Mouse (Mus musculus): ENCODE data around the gene Col28a1. TPM values are rescaled to one million over a fixed set of nuclear protein-coding genes. Genes with fewer than 3 reads are reported as not detected.

Gene Col28a1
- polyA plus RNA-seq, 1 experiment from 2014 or later: 0.09 TPM

DNA sequence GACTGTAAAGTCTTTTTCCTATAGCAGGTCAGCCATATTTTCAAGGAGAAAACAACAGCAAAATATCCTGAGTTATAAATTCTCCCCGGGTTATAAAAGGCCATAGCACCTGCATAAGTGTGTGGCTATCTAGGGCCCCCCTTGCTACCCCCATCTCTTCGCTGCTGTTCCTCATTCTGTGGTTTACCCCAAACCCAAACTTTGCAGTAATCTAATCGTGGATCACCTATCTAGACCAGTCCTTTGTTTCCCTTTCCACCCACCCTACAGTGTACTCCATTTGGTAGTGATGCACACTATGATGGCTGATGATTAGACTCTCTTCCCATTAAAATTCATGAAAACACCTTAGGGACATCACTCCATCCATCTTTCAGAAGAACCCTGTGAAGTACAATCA is 125.3 kb downstream of the Col28a1 start:
- H3K9ac ChIP-seq (ENCODE audit: low read depth, low read length): no peak overlapping the region
- no peaks in the 10 kb centered on the region for H3K36me3 ChIP-seq (ENCODE audit: control insufficient read depth, insufficient read depth, low read length)
- no peaks in the 10 kb centered on the region for H3K9me3 ChIP-seq (ENCODE audit: control insufficient read depth, low read length)
- H3K27me3 ChIP-seq (ENCODE audit: control insufficient read depth, insufficient read depth, low read length): no peaks in the 10 kb centered on the region
- no peak overlapping the region for H3K27ac ChIP-seq (ENCODE audit: low read depth, low read length)
- 90% methylated on average over 3 of the region's 3 CpGs for WGBS
- no peak for ATAC-seq (ENCODE audit: low FRiP score, low TSS enrichment)
- H3K4me3 ChIP-seq (ENCODE audit: low read length): no peak overlapping the region
- no peak overlapping the region for H3K4me2 ChIP-seq (replicated peaks; ENCODE audit: low read depth, low read length)
- H3K4me1 ChIP-seq (ENCODE audit: control insufficient read depth, insufficient read depth, low read length): no peaks in the 10 kb centered on the region

DNA sequence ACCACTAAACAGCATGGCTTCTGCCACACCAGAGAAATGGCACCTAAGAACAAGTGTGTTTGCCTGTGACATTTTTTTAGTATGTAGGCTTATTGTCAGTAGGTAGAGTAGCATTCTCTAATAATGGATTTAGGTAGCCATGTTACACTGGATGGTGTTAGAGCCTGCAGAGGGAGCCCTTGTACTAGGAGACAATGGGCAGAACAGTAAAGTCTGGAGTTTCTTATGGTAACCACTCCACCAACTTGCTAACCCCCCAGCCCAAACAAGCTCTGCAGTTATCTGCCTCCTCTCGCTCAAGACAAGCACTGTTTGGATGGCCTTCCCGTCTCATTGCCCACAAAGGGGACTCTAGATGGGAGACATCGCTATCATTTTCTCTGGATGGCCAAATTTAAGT is 126.2 kb downstream of the Col28a1 start:
- ATAC-seq (ENCODE audit: low FRiP score, low TSS enrichment): no peak; the same call in 1 of the 2 replicates
- WGBS: 69% methylated on average over 3 of the region's 3 CpGs

DNA sequence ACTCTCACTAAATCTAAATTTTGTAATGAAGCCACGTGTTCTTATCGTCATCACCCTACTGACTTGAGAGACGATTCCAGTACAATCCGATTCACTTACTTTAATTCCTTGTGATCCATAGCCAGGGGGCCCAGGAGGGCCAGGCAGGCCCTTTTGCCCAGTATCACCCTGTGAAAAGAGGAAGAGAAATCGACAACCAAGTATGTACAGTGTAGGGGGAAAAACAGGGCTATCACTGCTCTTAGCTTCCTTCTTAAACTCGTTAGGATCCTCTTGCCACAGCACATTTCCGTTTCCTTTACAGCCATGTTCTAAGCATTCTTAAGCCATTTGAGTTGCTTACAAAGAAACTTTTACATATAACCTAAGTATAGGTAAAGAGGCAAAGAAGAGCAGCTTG is 133.2 kb downstream of the Col28a1 start:
- no peak overlapping the region for H3K27ac ChIP-seq (ENCODE audit: low read depth, low read length)
- H3K4me2 ChIP-seq (replicated peaks; ENCODE audit: low read depth, low read length): no peak overlapping the region
- WGBS: 87% methylated on average over 7 of the region's 7 CpGs
- no peaks in the 10 kb centered on the region for H3K27me3 ChIP-seq (ENCODE audit: control insufficient read depth, insufficient read depth, low read length)
- no peaks in the 10 kb centered on the region for H3K36me3 ChIP-seq (ENCODE audit: control insufficient read depth, insufficient read depth, low read length)
- H3K4me1 ChIP-seq (ENCODE audit: control insufficient read depth, insufficient read depth, low read length): no peaks in the 10 kb centered on the region
- no peaks in the 10 kb centered on the region for H3K9me3 ChIP-seq (ENCODE audit: control insufficient read depth, low read length)
- no peak overlapping the region for H3K4me3 ChIP-seq (ENCODE audit: low read length)
- H3K9ac ChIP-seq (ENCODE audit: low read depth, low read length): no peak overlapping the region
- ATAC-seq (ENCODE audit: low FRiP score, low TSS enrichment): no peak

More for the DNA sequence above, 126.2 kb downstream of the Col28a1 start:
- H3K9ac ChIP-seq (ENCODE audit: low read depth, low read length): no peak overlapping the region
- no peaks in the 10 kb centered on the region for H3K4me1 ChIP-seq (ENCODE audit: control insufficient read depth, insufficient read depth, low read length)
- H3K4me3 ChIP-seq (ENCODE audit: low read length): no peak overlapping the region
- no peaks in the 10 kb centered on the region for H3K9me3 ChIP-seq (ENCODE audit: control insufficient read depth, low read length)
- no peaks in the 10 kb centered on the region for H3K36me3 ChIP-seq (ENCODE audit: control insufficient read depth, insufficient read depth, low read length)
- H3K4me2 ChIP-seq (replicated peaks; ENCODE audit: low read depth, low read length): no peak overlapping the region
- no peaks in the 10 kb centered on the region for H3K27me3 ChIP-seq (ENCODE audit: control insufficient read depth, insufficient read depth, low read length)
- no peak overlapping the region for H3K27ac ChIP-seq (ENCODE audit: low read depth, low read length)

DNA sequence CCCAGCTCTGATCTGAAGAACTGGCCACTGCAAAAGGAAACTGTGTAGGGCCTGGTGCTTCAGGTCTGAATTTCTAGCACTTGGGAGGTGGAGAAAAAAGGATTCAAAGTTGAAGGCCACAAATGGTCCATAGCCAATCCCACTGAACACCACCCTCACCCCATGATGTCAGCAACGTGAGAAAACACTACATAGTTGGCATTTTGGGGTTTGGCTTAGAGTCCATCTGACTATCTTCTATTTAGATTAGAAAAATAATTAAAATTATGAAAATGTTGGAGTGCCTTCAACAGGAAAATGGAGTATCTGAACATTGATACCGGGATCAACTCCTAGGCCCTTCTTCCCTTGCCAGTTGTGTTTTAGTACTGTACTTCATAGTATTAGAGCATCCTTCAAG is 144.2 kb downstream of the Col28a1 start:
- Histone ChIP-seq H3K27me3 (ENCODE audit: control insufficient read depth, insufficient read depth, low read length) (no peaks in the 10 kb centered on the region), H3K27ac (ENCODE audit: low read depth, low read length) (no peak overlapping the region), H3K36me3 (ENCODE audit: control insufficient read depth, insufficient read depth, low read length) (no peaks in the 10 kb centered on the region), H3K9ac (ENCODE audit: low read depth, low read length) (no peak overlapping the region), H3K4me2 (replicated peaks; ENCODE audit: low read depth, low read length) (no peak overlapping the region), H3K9me3 (ENCODE audit: control insufficient read depth, low read length) (no peaks in the 10 kb centered on the region), H3K4me1 (ENCODE audit: control insufficient read depth, insufficient read depth, low read length) (no peaks in the 10 kb centered on the region), H3K4me3 (ENCODE audit: low read length) (no peak overlapping the region)
- 86% methylated on average over 2 of the region's 2 CpGs for WGBS
- no peak for ATAC-seq (ENCODE audit: low FRiP score, low TSS enrichment)

DNA sequence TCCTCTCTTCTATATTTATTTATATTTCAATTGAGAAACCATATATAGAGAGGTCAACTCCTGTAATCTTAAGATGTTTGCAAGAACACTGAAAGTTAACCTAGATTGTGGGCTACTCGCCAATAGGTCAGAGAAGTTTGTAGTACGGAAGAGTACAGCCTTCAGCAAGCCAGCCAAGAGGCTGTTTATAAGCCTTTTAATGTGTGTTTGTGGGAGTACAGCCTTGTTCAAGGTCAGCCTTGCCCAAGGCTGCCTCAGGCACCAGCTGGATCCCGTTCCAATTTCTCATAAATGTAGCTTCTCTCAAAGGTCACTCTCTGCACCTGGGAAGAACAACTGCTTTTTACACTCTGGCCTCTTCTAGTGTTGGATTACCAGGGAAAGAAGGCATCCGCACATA is 146.0 kb downstream of the Col28a1 start:
- Histone ChIP-seq H3K27ac (ENCODE audit: low read depth, low read length) (no peak overlapping the region), H3K27me3 (ENCODE audit: control insufficient read depth, insufficient read depth, low read length) (no peaks in the 10 kb centered on the region), H3K4me2 (replicated peaks; ENCODE audit: low read depth, low read length) (no peak overlapping the region), H3K36me3 (ENCODE audit: control insufficient read depth, insufficient read depth, low read length) (no peaks in the 10 kb centered on the region), H3K9ac (ENCODE audit: low read depth, low read length) (no peak overlapping the region), H3K4me3 (ENCODE audit: low read length) (no peak overlapping the region), H3K9me3 (ENCODE audit: control insufficient read depth, low read length) (no peaks in the 10 kb centered on the region), H3K4me1 (ENCODE audit: control insufficient read depth, insufficient read depth, low read length) (no peaks in the 10 kb centered on the region)
- WGBS: 21% methylated on average over 4 of the region's 4 CpGs
- ATAC-seq (ENCODE audit: low FRiP score, low TSS enrichment): peak; percentile 78

DNA sequence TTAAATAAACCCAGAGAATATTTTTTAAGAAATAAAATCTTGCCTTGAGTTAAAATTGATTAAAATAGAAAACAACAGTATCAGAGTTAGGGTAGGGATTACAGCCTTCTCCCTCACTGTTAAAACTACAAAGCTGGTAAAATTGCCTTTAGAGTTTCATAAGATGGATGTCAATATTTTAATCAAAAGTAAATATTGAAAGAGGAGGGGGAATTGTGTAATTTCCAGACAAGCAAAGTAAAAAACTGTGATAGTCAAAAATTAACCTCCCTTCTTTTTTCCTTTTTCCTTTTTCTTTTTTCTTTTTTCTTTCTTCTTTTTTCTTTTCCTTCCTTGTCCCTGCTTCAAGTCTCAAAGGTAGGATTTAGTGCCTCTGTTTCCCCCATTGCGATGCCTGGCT is 146.6 kb downstream of the Col28a1 start:
- Histone ChIP-seq H3K4me1 (ENCODE audit: control insufficient read depth, insufficient read depth, low read length) (no peaks in the 10 kb centered on the region), H3K4me3 (ENCODE audit: low read length) (no peak overlapping the region), H3K9ac (ENCODE audit: low read depth, low read length) (no peak overlapping the region), H3K4me2 (replicated peaks; ENCODE audit: low read depth, low read length) (no peak overlapping the region), H3K27ac (ENCODE audit: low read depth, low read length) (no peak overlapping the region), H3K9me3 (ENCODE audit: control insufficient read depth, low read length) (no peaks in the 10 kb centered on the region), H3K27me3 (ENCODE audit: control insufficient read depth, insufficient read depth, low read length) (no peaks in the 10 kb centered on the region), H3K36me3 (ENCODE audit: control insufficient read depth, insufficient read depth, low read length) (no peaks in the 10 kb centered on the region)
- WGBS: 83% methylated on average over 1 of the region's 1 CpGs
- no peak for ATAC-seq (ENCODE audit: low FRiP score, low TSS enrichment)

DNA sequence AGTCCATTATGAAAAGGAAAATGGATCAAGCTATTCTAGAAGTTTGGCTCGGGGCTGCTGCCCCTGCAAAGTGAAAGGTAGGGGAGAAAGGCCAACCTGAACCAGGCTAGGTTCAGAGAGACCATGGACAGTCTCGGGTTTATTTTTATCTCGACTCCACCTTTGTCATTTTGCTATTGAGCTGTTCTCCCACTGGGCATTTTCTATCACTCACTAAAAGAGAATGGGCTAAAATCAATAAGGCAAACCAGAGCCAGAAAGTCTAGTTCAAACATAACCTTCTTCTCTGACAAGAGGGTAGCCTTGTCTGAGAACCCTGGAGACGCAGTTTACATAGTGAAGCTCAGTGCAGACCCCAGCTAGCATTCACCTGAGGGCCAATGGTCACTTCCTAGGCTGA is 163.7 kb downstream of the Col28a1 start:
- Histone ChIP-seq H3K9ac (ENCODE audit: low read depth, low read length) (no peak overlapping the region), H3K4me1 (ENCODE audit: control insufficient read depth, insufficient read depth, low read length) (no peaks in the 10 kb centered on the region), H3K36me3 (ENCODE audit: control insufficient read depth, insufficient read depth, low read length) (no peaks in the 10 kb centered on the region), H3K4me3 (ENCODE audit: low read length) (no peak overlapping the region), H3K27ac (ENCODE audit: low read depth, low read length) (no peak overlapping the region), H3K27me3 (ENCODE audit: control insufficient read depth, insufficient read depth, low read length) (no peaks in the 10 kb centered on the region), H3K9me3 (ENCODE audit: control insufficient read depth, low read length) (no peaks in the 10 kb centered on the region), H3K4me2 (replicated peaks; ENCODE audit: low read depth, low read length) (no peak overlapping the region)
- 77% methylated on average over 4 of the region's 4 CpGs for WGBS
- no peak for ATAC-seq (ENCODE audit: low FRiP score, low TSS enrichment)

DNA sequence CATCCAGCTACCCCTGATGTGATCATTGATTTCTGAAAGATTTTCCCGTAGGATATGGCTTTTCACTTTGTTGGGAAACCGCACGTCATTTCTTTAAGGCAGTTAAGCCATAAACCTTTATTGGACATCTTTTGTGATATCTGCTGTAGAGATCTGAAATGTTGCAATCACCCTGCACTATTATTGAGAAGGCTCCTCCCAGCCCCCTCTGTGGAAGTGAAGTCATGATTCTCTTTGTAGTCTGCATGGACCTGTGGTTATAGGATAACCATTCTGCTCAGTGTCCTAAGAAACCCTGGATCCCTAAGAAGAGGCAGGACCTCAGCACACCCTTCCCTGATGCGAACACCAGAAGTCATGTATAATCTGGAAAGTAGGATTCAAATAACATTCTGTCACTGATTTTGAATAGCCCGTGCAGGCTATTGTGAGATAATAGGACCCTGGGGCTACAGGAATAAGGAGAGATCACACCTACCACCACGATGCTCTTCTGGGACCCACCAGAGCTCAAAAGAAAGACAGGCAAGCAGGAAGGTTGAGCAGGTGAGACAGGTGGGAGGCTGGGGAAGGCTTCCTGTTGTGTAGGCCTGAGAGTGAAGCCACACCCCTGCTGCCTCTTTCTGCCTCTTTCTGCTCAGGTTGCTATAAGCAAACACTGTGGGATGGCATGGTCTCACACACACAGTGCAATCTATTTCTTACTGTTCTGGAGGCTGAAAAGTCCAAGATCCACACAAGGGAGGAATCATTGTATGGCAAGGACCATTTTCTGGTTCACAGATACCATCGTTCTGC is 166.9 kb downstream of the Col28a1 start:
- Histone ChIP-seq H3K4me1 (ENCODE audit: control insufficient read depth, insufficient read depth, low read length) (no peaks in the 10 kb centered on the region), H3K9ac (ENCODE audit: low read depth, low read length) (no peak overlapping the region), H3K9me3 (ENCODE audit: control insufficient read depth, low read length) (no peaks in the 10 kb centered on the region), H3K27ac (ENCODE audit: low read depth, low read length) (no peak overlapping the region), H3K27me3 (ENCODE audit: control insufficient read depth, insufficient read depth, low read length) (no peaks in the 10 kb centered on the region), H3K4me3 (ENCODE audit: low read length) (no peak overlapping the region), H3K4me2 (replicated peaks; ENCODE audit: low read depth, low read length) (no peak overlapping the region), H3K36me3 (ENCODE audit: control insufficient read depth, insufficient read depth, low read length) (no peaks in the 10 kb centered on the region)
- ATAC-seq (ENCODE audit: low FRiP score, low TSS enrichment): no peak
- 85% methylated on average over 7 of the region's 7 CpGs for WGBS

DNA sequence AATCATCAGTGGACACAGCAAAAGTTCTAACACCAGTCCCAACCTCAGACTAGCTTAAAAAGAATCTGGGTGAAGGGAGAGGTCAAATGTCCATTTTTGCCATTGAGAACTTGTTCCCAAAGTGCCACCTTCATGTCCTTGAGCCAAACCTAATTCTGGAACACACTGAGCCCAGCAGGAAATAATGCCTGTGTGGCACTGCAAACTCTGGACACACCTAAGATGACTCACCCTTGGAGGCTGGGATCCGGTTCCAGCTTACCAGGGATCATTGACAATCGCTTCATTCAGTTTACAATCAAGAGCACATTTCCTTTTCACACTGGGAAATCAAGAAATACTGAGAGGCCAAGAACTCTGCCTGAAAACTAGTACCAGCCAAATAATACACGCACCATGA is 168.9 kb downstream of the Col28a1 start:
- Histone ChIP-seq H3K9me3 (ENCODE audit: control insufficient read depth, low read length) (no peaks in the 10 kb centered on the region), H3K9ac (ENCODE audit: low read depth, low read length) (no peak overlapping the region), H3K27me3 (ENCODE audit: control insufficient read depth, insufficient read depth, low read length) (no peaks in the 10 kb centered on the region), H3K4me3 (ENCODE audit: low read length) (no peak overlapping the region), H3K4me1 (ENCODE audit: control insufficient read depth, insufficient read depth, low read length) (no peaks in the 10 kb centered on the region), H3K4me2 (replicated peaks; ENCODE audit: low read depth, low read length) (no peak overlapping the region), H3K27ac (ENCODE audit: low read depth, low read length) (no peak overlapping the region), H3K36me3 (ENCODE audit: control insufficient read depth, insufficient read depth, low read length) (no peaks in the 10 kb centered on the region)
- ATAC-seq (ENCODE audit: low FRiP score, low TSS enrichment): no peak
- WGBS: 80% methylated on average over 3 of the region's 3 CpGs

All from kidney, embryonic 14.5 days (tissue).